Comparison of ENCODE assay signal across 8 mouse cellular contexts in the genomic region with DNA sequence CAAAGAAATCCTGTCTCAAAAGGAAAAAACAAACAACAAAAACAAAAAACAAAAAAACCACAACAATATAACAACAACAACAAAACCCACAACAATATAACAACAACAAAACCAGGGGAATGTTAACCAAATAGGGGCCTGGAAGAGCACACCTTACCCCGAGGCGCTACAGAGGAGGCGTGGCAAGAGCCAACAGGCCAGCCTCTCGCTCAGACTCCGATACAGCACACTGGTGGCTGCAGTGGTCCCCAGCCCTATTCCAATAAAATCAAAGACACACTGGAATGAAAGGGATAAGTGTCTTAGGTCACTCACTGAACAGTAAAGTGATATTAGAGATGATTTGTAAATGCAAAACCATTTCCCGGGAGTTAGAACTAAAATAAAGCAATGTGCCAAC. TPM values are rescaled to one million over a fixed set of nuclear protein-coding genes. Genes with fewer than 3 reads are reported as not detected.
DNase-seq lines count a peak whose midpoint lies in the region; ATAC-seq and TF ChIP-seq lines count a peak whose summit lies in the region.

No protein-coding gene starts in this region.

- no peak overlapping the region for H3K27ac ChIP-seq in lung, postnatal 0 days (ENCODE audit: low read length)
- no peak overlapping the region; the same call in 1 of the 2 replicates for H3K27ac ChIP-seq in embryonic facial prominence, embryonic 14.5 days (replicated peaks; ENCODE audit: low read depth, low read length)
- H3K27ac ChIP-seq in limb, embryonic 11.5 days (replicated peaks; ENCODE audit: low read depth, low read length): no peak overlapping the region
- no peak overlapping the region for H3K27ac ChIP-seq in olfactory bulb, adult 2 months (ENCODE audit: insufficient read depth, low read depth, low read length)

- 0% methylated on average over 6 of the region's 6 CpGs for WGBS in lung, postnatal 0 days
- 0% methylated on average over 6 of the region's 6 CpGs for WGBS in embryonic facial prominence, embryonic 14.5 days
- WGBS in limb, embryonic 11.5 days: under 1% methylated on average over 6 of the region's 6 CpGs
- 9% methylated on average over 6 of the region's 6 CpGs for WGBS in olfactory bulb, adult 2 months

- no peaks in the 10 kb centered on the region for H3K9me3 ChIP-seq in lung, postnatal 0 days (ENCODE audit: low read length)
- no peaks in the 10 kb centered on the region for H3K9me3 ChIP-seq in embryonic facial prominence, embryonic 14.5 days (ENCODE audit: control insufficient read depth, low read length)
- H3K9me3 ChIP-seq in limb, embryonic 11.5 days (ENCODE audit: control insufficient read depth, low read length): no peaks in the 10 kb centered on the region

- peak; percentile 18 for DNase-seq in lung, postnatal 0 days (ENCODE audit: low spot score)
- no peak for DNase-seq in lung, postnatal 25 days (ENCODE audit: low spot score)
- peak; percentile 19 for DNase-seq in embryonic facial prominence, embryonic 14.5 days (ENCODE audit: low spot score)
- DNase-seq in limb, embryonic 11.5 days (ENCODE audit: low spot score): peak; percentile 44
- no peak for DNase-seq in layer of hippocampus, adult 18-20 months (ENCODE audit: low spot score in 2 of 2)
- DNase-seq in adrenal gland, adult 8-10 months: no peak
- no peak for DNase-seq in right cerebral cortex, postnatal 10 days (ENCODE audit: low spot score in 2 of 2)

- H3K36me3 ChIP-seq in lung, postnatal 0 days (ENCODE audit: insufficient read depth, low read length): no peaks in the 10 kb centered on the region
- no peaks in the 10 kb centered on the region for H3K36me3 ChIP-seq in embryonic facial prominence, embryonic 14.5 days (ENCODE audit: control insufficient read depth, insufficient read depth, low read length)
- H3K36me3 ChIP-seq in limb, embryonic 11.5 days (ENCODE audit: control insufficient read depth, insufficient read depth, low read length): no peaks in the 10 kb centered on the region

- peak overlapping the region; percentile 80 for H3K4me2 ChIP-seq in lung, postnatal 0 days (replicated peaks; ENCODE audit: low read depth, low read length)
- peak overlapping the region; percentile 95 for H3K4me2 ChIP-seq in embryonic facial prominence, embryonic 14.5 days (ENCODE audit: low read depth, low read length)
- H3K4me2 ChIP-seq in limb, embryonic 11.5 days (ENCODE audit: low read depth, severe bottlenecking): peak overlapping the region; percentile 49

- TF ChIP-seq EP300 in lung, postnatal 0 days (IDR thresholded peaks at IDR 0.05): no peak

- no peak for TF ChIP-seq POLR2A in olfactory bulb, adult 2 months (IDR thresholded peaks at IDR 0.05; ENCODE audit: insufficient read depth, low read depth, low read length)

- H3K4me1 ChIP-seq in lung, postnatal 0 days (ENCODE audit: insufficient read depth, low read depth, low read length): 0 out of 2 replicates have a peak, but pooled peaks cover 2% of the 10 kb centered on the region
- H3K4me1 ChIP-seq in embryonic facial prominence, embryonic 14.5 days (ENCODE audit: control insufficient read depth, insufficient read depth, low read length): 0 out of 2 replicates have a peak, but pooled peaks cover 4% of the 10 kb centered on the region
- 0 out of 2 replicates have a peak, but pooled peaks cover 4% of the 10 kb centered on the region for H3K4me1 ChIP-seq in limb, embryonic 11.5 days (ENCODE audit: control insufficient read depth, insufficient read depth, low read length)
- H3K4me1 ChIP-seq in olfactory bulb, adult 2 months (ENCODE audit: control insufficient read depth, insufficient read depth, low read length): 0 out of 2 replicates have a peak, but pooled peaks cover 4% of the 10 kb centered on the region

- H3K9ac ChIP-seq in lung, postnatal 0 days (replicated peaks; ENCODE audit: low read depth): no peak overlapping the region
- H3K9ac ChIP-seq in embryonic facial prominence, embryonic 14.5 days (ENCODE audit: low read depth, low read length): peak overlapping the region; percentile 60; the same call in 1 of the 2 replicates
- H3K9ac ChIP-seq in limb, embryonic 11.5 days (ENCODE audit: low read length): no peak overlapping the region

- peak overlapping the region; percentile 67 for H3K4me3 ChIP-seq in lung, postnatal 0 days (ENCODE audit: low read depth, low read length)
- peak overlapping the region; percentile 75 for H3K4me3 ChIP-seq in embryonic facial prominence, embryonic 14.5 days (ENCODE audit: low read depth, low read length)
- H3K4me3 ChIP-seq in limb, embryonic 11.5 days (ENCODE audit: low read depth, low read length): peak overlapping the region; percentile 81
- H3K4me3 ChIP-seq in olfactory bulb, adult 2 months (ENCODE audit: insufficient read depth, low read depth, low read length): peak overlapping the region; percentile 74

- TF ChIP-seq CTCF in lung, postnatal 0 days (IDR thresholded peaks at IDR 0.05): no peak
- TF ChIP-seq CTCF in olfactory bulb, adult 2 months (IDR thresholded peaks at IDR 0.05; ENCODE audit: insufficient read depth, low read depth, low read length): no peak

- no peaks in the 10 kb centered on the region for H3K27me3 ChIP-seq in lung, postnatal 0 days (replicated peaks; ENCODE audit: insufficient read depth, low read length)
- no peaks in the 10 kb centered on the region for H3K27me3 ChIP-seq in embryonic facial prominence, embryonic 14.5 days (replicated peaks; ENCODE audit: control insufficient read depth, insufficient read depth, low read length)
- H3K27me3 ChIP-seq in limb, embryonic 11.5 days (ENCODE audit: control insufficient read depth, insufficient read depth, low read length): no peaks in the 10 kb centered on the region

- ATAC-seq in lung, postnatal 0 days: no peak
- ATAC-seq in embryonic facial prominence, embryonic 14.5 days (ENCODE audit: low read depth): no peak
- no peak for ATAC-seq in limb, embryonic 11.5 days (ENCODE audit: insufficient number of reproducible peaks, low FRiP score, low TSS enrichment, low read depth)

RNA-seq across cellular contexts. Expression of a gene that starts 0.4 kb away (rescaled TPM):
- polyA plus RNA-seq in lung, postnatal 0 days (2015; fragmentation: Nextera tagmentation; extraction: Ambion mirVana): 0.37 and 0.81 TPM in 2 replicates
- polyA plus RNA-seq in embryonic facial prominence, embryonic 14.5 days (2014; fragmentation: Nextera tagmentation; extraction: Ambion mirVana): 0.22 and 0.28 TPM in 2 replicates
- 0.16 and 0.19 TPM in 2 replicates for polyA plus RNA-seq in limb, embryonic 11.5 days (2014; fragmentation: Nextera tagmentation; extraction: Ambion mirVana)
- polyA plus RNA-seq in olfactory bulb, adult 2 months (2012; ENCODE audit: insufficient read depth, insufficient read length, low replicate concordance, missing spikeins): not detected in 2 replicates
- under 1 TPM in 1 of 2 experiments, not detected in 1; 0.33 TPM for total RNA-seq in layer of hippocampus, adult 18-20 months (2021)
- total RNA-seq in adrenal gland, adult 8-10 months (2022): under 1 TPM in 2 of 4 experiments, not detected in 2; 0.21 to 0.97 TPM

RNA-seq across cellular contexts. Expression of a gene that starts 0.7 kb away (rescaled TPM):
- 2.5 and 2.7 TPM in 2 replicates for polyA plus RNA-seq in lung, postnatal 0 days (2015; fragmentation: Nextera tagmentation; extraction: Ambion mirVana)
- polyA plus RNA-seq in embryonic facial prominence, embryonic 14.5 days (2014; fragmentation: Nextera tagmentation; extraction: Ambion mirVana): 7.5 and 7.7 TPM in 2 replicates
- polyA plus RNA-seq in limb, embryonic 11.5 days (2014; fragmentation: Nextera tagmentation; extraction: Ambion mirVana): 10.4 and 14.9 TPM in 2 replicates
- not detected in 2 replicates for polyA plus RNA-seq in olfactory bulb, adult 2 months (2012; ENCODE audit: insufficient read depth, insufficient read length, low replicate concordance, missing spikeins)
- total RNA-seq in layer of hippocampus, adult 18-20 months (2021): 1 to 10 TPM in 1 of 2 experiments, under 1 TPM in 1; 0.77 to 1.6 TPM
- total RNA-seq in adrenal gland, adult 8-10 months (2022): 1 to 10 TPM; 2.7 to 7.5 (median 4.5) TPM

RNA-seq across cellular contexts. Expression of a gene that starts 12.0 kb away (rescaled TPM):
- polyA plus RNA-seq in lung, postnatal 0 days (2015; fragmentation: Nextera tagmentation; extraction: Ambion mirVana): 4.3 and 5.0 TPM in 2 replicates
- polyA plus RNA-seq in embryonic facial prominence, embryonic 14.5 days (2014; fragmentation: Nextera tagmentation; extraction: Ambion mirVana): 51.8 and 58.1 TPM in 2 replicates
- 64.7 and 70.0 TPM in 2 replicates for polyA plus RNA-seq in limb, embryonic 11.5 days (2014; fragmentation: Nextera tagmentation; extraction: Ambion mirVana)
- 737 TPM in 1 of 2 replicates, not detected in the other for polyA plus RNA-seq in olfactory bulb, adult 2 months (2012; ENCODE audit: insufficient read depth, insufficient read length, low replicate concordance, missing spikeins)
- total RNA-seq in layer of hippocampus, adult 18-20 months (2021): 100 to 1,000 TPM; 461 to 466 TPM
- 10 to 100 TPM; 20.8 to 35.8 (median 30.0) TPM for total RNA-seq in adrenal gland, adult 8-10 months (2022)

RNA-seq across cellular contexts. Expression of a gene that starts 29.0 kb away (rescaled TPM):
- 60.6 and 78.2 TPM in 2 replicates for polyA plus RNA-seq in lung, postnatal 0 days (2015; fragmentation: Nextera tagmentation; extraction: Ambion mirVana)
- polyA plus RNA-seq in embryonic facial prominence, embryonic 14.5 days (2014; fragmentation: Nextera tagmentation; extraction: Ambion mirVana): 69.4 and 72.3 TPM in 2 replicates
- 93.7 and 97.6 TPM in 2 replicates for polyA plus RNA-seq in limb, embryonic 11.5 days (2014; fragmentation: Nextera tagmentation; extraction: Ambion mirVana)
- polyA plus RNA-seq in olfactory bulb, adult 2 months (2012; ENCODE audit: insufficient read depth, insufficient read length, low replicate concordance, missing spikeins): not detected in 2 replicates
- 10 to 100 TPM; 55.2 to 63.0 TPM for total RNA-seq in layer of hippocampus, adult 18-20 months (2021)
- total RNA-seq in adrenal gland, adult 8-10 months (2022): 100 to 1,000 TPM in 1 of 4 experiments, 10 to 100 TPM in 3; 60.5 to 112 (median 82.7) TPM

RNA-seq across cellular contexts. Expression of a gene that starts 35.1 kb away (rescaled TPM):
- 13.1 and 17.2 TPM in 2 replicates for polyA plus RNA-seq in lung, postnatal 0 days (2015; fragmentation: Nextera tagmentation; extraction: Ambion mirVana)
- polyA plus RNA-seq in embryonic facial prominence, embryonic 14.5 days (2014; fragmentation: Nextera tagmentation; extraction: Ambion mirVana): 25.4 and 35.4 TPM in 2 replicates
- polyA plus RNA-seq in limb, embryonic 11.5 days (2014; fragmentation: Nextera tagmentation; extraction: Ambion mirVana): 72.3 and 75.3 TPM in 2 replicates
- not detected in 2 replicates for polyA plus RNA-seq in olfactory bulb, adult 2 months (2012; ENCODE audit: insufficient read depth, insufficient read length, low replicate concordance, missing spikeins)
- total RNA-seq in layer of hippocampus, adult 18-20 months (2021): 10 to 100 TPM; 10.5 to 10.9 TPM
- 100 to 1,000 TPM in 1 of 4 experiments, 10 to 100 TPM in 3; 22.5 to 102 (median 57.8) TPM for total RNA-seq in adrenal gland, adult 8-10 months (2022)

Comparison
In these comparisons a context has a peak if more than half of its experiments do, and no peak if none do; other contexts are left out.
1. DNase-seq: peak in lung, postnatal 0 days (single experiment), embryonic facial prominence, embryonic 14.5 days (single experiment) and limb, embryonic 11.5 days (single experiment); none in lung, postnatal 25 days (single experiment), layer of hippocampus, adult 18-20 months (0 of 2), adrenal gland, adult 8-10 months (single experiment) and right cerebral cortex, postnatal 10 days (0 of 2).
2. Peak in every context shown above with its lines, with median percentiles within 50 percentile points of each other: H3K4me2 ChIP-seq and H3K4me3 ChIP-seq.